Mouse (Mus musculus) hindbrain, embryonic 15.5 days (tissue): Measurements from ENCODE around the gene Tmem214. TPM values are rescaled to one million over a fixed set of nuclear protein-coding genes. Genes with fewer than 3 reads are reported as not detected.

ENCODE experiments used
- ATAC-seq: fragments of 200-750 bp; cut with Nextera tagmentation; 2 replicates; pipeline ENCODE4 v1.8.0; 2017; ENCODE audit warnings: low read depth, moderate number of reproducible peaks, moderate TSS enrichment; ENCODE audit not compliant: low FRiP score
- H3K27ac ChIP-seq: fragments of 300-500 bp; sonication (generic); replicated peaks from 2 replicates; pipeline ENCODE4 v1.5.1; 2015; ENCODE audit warnings: mild to moderate bottlenecking, inconsistent platforms
- H3K27me3 ChIP-seq: fragments of 300-500 bp; sonication (generic); 2 replicates; pipeline ENCODE4 v1.6.1; 2015; ENCODE audit warnings: control low read depth, inconsistent platforms
- H3K36me3 ChIP-seq: fragments of 300-500 bp; sonication (generic); 2 replicates; pipeline ENCODE4 v1.6.1; 2015; ENCODE audit warnings: control low read depth, inconsistent platforms
- H3K4me1 ChIP-seq: fragments of 300-500 bp; sonication (generic); replicated peaks from 2 replicates; pipeline ENCODE4 v1.6.1; 2015; ENCODE audit warnings: control low read depth, inconsistent platforms
- H3K4me2 ChIP-seq: fragments of 300-500 bp; sonication (generic); 2 replicates; pipeline ENCODE4 v1.6.1; 2015; ENCODE audit warnings: moderate library complexity, mild to moderate bottlenecking, inconsistent platforms
- H3K4me3 ChIP-seq: fragments of 300-500 bp; sonication (generic); 2 replicates; pipeline ENCODE4 v1.5.1; 2015; ENCODE audit warnings: mild to moderate bottlenecking, inconsistent platforms
- H3K9ac ChIP-seq: fragments of 300-500 bp; sonication (generic); 2 replicates; pipeline ENCODE4 v1.6.1; 2015; ENCODE audit warnings: inconsistent platforms
- H3K9me3 ChIP-seq: fragments of 300-500 bp; sonication (generic); 2 replicates; pipeline ENCODE4 v1.6.1; 2016; ENCODE audit warnings: control low read depth, inconsistent platforms
- WGBS: fragments of 180-500 bp; shearing (Covaris S2); methylation state at CpG from one replicate; pipeline ENCODE4 v1.1.7; 2015; 5-methylcytosine and 5-hydroxymethylcytosine counted together
- polyA plus RNA-seq: library from polyadenylated mRNA; unstranded; fragments of >200 nt; fragmentation: Nextera tagmentation; extraction: Ambion mirVana; gene quantifications from 2 replicates; pipeline ENCODE4 v1.2.1, GENCODE M21; 2015

The Tmem214 gene
- polyA plus RNA-seq, 1 experiment from 2014 or later, result 67.7 TPM

GRCm38 (mm10) chr5:30917891-30918670, 50.3 kb downstream of the Tmem214 start:
- no peak for ATAC-seq
- WGBS, result 85% methylated on average over 31 of the region's 31 CpGs
- H3K27me3 ChIP-seq, result no peaks in the 10 kb centered on the region
- H3K4me1 ChIP-seq, result peaks cover 37% of the 10 kb centered on the region
- H3K36me3 ChIP-seq, result no peaks in the 10 kb centered on the region
- H3K4me2 ChIP-seq, result no peak overlapping the region
- H3K9ac ChIP-seq, result no peak overlapping the region
- no peaks in the 10 kb centered on the region for H3K9me3 ChIP-seq
- no peak overlapping the region for H3K27ac ChIP-seq
- no peak overlapping the region for H3K4me3 ChIP-seq

DNA sequence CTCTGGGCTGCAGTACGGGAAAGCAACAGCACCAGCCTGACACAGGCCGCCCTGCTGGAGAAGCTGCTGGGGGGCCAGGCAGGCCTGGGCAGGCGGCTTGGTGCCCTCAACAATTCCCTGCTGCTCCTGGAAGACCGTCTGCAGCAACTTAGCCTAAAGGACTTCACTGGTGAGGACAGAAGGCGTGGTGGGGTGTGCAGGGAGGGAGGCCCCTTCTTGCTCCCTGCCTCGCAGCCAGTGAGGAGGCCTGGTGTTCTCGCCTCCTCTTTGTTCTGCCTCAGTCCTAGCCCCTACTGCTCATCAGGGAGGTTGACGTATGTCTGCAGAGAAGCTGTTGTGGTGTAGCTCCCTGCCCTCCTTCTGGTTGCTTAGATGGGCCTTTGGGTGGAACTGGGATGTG, 50.9 kb downstream of the Tmem214 start:
- 84% methylated on average over 8 of the region's 8 CpGs for WGBS
- Histone ChIP-seq H3K4me1 (peaks cover 34% of the 10 kb centered on the region), H3K4me2 (no peak overlapping the region), H3K4me3 (no peak overlapping the region), H3K9me3 (no peaks in the 10 kb centered on the region), H3K27me3 (no peaks in the 10 kb centered on the region), H3K36me3 (no peaks in the 10 kb centered on the region), H3K27ac (no peak overlapping the region), H3K9ac (no peak overlapping the region)
- no peak for ATAC-seq

- no peak overlapping the region for H3K27ac ChIP-seq
- H3K36me3 ChIP-seq, result no peaks in the 10 kb centered on the region
- H3K4me3 ChIP-seq, result no peak overlapping the region
- H3K27me3 ChIP-seq, result no peaks in the 10 kb centered on the region
- ATAC-seq, result no peak; the same call in 1 of the 2 replicates
- H3K4me2 ChIP-seq, result peak overlapping the region; percentile 82; the same call in 1 of the 2 replicates
- WGBS, result 62% methylated on average over 11 of the region's 11 CpGs
- peaks cover 34% of the 10 kb centered on the region for H3K4me1 ChIP-seq
- H3K9ac ChIP-seq, result no peak overlapping the region
- no peaks in the 10 kb centered on the region for H3K9me3 ChIP-seq
Measured at GRCm38 (mm10) chr5:30919831-30920614, 52.2 kb downstream of the Tmem214 start.

DNA sequence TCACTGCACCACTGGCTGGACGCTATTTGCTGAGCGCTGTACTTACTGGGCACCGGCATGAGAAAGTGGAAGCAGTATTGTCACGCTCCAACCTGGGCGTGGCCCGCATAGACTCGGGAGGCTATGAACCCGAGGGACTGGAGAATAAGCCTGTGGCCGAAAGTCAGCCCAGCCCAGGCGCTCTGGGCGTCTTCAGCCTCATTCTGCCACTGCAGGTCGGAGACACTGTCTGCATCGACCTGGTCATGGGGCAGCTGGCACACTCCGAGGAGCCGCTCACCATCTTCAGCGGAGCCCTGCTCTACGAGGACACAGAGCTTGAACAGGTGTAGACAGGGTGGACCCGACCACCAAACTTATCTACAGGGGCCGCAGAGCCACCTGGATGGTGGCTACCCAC, 52.8 kb downstream of the Tmem214 start:
- 66% methylated on average over 19 of the region's 19 CpGs for WGBS
- Histone ChIP-seq H3K4me2 (peak overlapping the region; percentile 82), H3K27me3 (no peaks in the 10 kb centered on the region), H3K9me3 (no peaks in the 10 kb centered on the region), H3K27ac (no peak overlapping the region), H3K4me3 (no peak overlapping the region), H3K36me3 (no peaks in the 10 kb centered on the region), H3K9ac (no peak overlapping the region), H3K4me1 (peaks cover 30% of the 10 kb centered on the region)
- peak; percentile 4; the same call in 1 of the 2 replicates for ATAC-seq

DNA sequence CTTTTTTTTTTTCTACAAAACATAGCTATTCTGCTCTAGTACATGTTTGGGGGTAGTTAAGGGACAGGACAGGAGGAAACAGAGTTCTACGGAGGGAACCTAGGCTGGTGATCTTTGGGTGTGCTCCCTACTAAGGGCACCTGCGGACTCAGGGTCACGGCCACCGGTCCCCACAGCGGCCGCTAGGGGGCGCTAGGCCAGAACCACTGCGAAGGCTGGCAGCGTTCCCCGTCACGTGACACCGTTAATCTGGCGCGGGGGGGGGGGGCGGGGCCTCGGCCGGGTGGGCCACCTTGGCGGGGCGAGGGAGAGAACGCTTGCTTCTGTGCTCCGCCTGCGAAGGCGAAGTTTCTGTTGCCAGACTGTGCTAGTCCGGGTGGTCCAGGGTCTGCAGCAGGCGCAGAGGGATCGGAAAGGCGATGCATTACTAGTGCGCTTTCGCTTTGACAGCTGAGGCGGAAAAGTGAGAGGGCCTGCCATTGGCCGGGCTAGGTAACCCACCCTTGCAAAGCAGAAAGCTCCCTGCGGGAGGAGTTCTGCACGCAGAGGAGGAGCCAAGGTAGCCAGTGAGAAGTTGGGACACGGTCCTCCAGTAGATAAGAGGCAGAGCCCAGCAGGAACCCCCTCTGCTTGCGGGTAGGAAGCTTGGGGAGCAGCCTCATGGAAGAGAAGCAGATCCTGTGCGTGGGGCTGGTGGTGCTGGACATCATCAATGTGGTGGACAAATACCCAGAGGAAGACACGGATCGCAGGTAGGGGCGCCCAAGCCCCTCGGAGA, 53.6 kb downstream of the Tmem214 start, which contains the start of gene Khk:
TSS of gene Khk (plus strand) at position 176 of the 778 bp plus-strand sequence.
- Histone ChIP-seq H3K4me2 (peak within 1 kb of the TSS; percentile 82), H3K4me1 (peaks cover 23% of the 10 kb centered on the region), H3K4me3 (peak within 1 kb of the TSS; percentile 50), H3K9ac (peak within 1 kb of the TSS; percentile 42), H3K36me3 (no peaks in the 10 kb centered on the region), H3K9me3 (no peaks in the 10 kb centered on the region), H3K27me3 (no peaks in the 10 kb centered on the region), H3K27ac (peak within 1 kb of the TSS; percentile 78)
- peak; percentile 81 for ATAC-seq
- WGBS, result under 1% methylated on average over 39 of the region's 40 CpGs

DNA sequence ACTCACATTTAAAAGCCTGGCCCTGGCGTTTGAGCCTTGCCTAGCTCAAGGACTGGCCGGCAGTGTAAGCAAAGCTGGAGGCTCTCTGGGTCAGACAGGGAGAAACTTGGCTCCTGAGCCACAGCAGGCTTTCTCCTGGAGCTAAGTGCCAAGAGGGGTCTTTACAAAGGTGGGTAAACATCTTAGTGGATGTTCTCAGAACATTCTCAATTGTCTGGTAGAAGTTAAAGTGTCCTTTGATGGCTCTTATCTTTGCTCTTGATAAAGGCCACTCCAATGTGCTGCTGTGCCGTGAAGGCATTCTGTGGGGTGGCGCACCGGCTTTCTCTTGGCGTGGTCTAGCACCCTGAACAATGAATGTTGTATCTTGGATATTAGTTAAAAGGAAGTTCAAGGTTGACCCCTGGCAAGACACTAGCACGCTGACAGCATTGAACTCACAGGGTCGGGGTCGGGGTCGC, 54.8 kb downstream of the Tmem214 start:
- peak overlapping the region; percentile 82; the same call in 1 of the 2 replicates for H3K4me2 ChIP-seq
- no peaks in the 10 kb centered on the region for H3K27me3 ChIP-seq
- H3K9ac ChIP-seq, result no peak overlapping the region
- ATAC-seq, result no peak
- no peaks in the 10 kb centered on the region for H3K36me3 ChIP-seq
- WGBS, result 71% methylated on average over 10 of the region's 10 CpGs
- H3K4me3 ChIP-seq, result 0 out of 2 replicates have a peak overlapping the region, but pooled peaks have one; percentile 50
- H3K27ac ChIP-seq, result no peak overlapping the region
- H3K9me3 ChIP-seq, result no peaks in the 10 kb centered on the region
- peaks cover 23% of the 10 kb centered on the region for H3K4me1 ChIP-seq

GRCm38 (mm10) chr5:30923119-30923518, 55.3 kb downstream of the Tmem214 start:
- H3K36me3 ChIP-seq, result no peaks in the 10 kb centered on the region
- H3K27me3 ChIP-seq, result no peaks in the 10 kb centered on the region
- H3K9ac ChIP-seq, result no peak overlapping the region
- H3K9me3 ChIP-seq, result no peaks in the 10 kb centered on the region
- H3K4me2 ChIP-seq, result no peak overlapping the region
- peaks cover 23% of the 10 kb centered on the region for H3K4me1 ChIP-seq
- H3K27ac ChIP-seq, result no peak overlapping the region
- 86% methylated on average over 6 of the region's 6 CpGs for WGBS
- no peak for ATAC-seq
- H3K4me3 ChIP-seq, result no peak overlapping the region

DNA sequence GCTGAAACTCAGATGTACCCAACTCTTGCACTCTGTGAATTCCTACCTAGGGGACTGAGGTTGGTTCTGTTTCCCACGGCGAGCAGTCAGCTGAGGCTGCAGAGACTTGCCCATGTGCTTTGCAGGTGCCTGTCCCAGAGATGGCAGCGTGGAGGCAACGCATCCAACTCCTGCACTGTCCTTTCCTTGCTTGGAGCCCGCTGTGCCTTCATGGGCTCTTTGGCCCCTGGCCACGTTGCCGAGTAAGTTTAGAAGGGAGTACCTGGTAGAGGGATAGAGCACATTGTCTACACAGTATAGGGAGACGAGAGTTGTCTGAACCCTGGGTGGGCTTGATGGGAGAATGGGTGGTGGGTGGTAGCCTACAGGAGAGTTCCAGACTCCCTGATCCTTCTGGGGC, 56.8 kb downstream of the Tmem214 start:
- Histone ChIP-seq H3K4me3 (no peak overlapping the region), H3K9ac (no peak overlapping the region), H3K4me1 (peaks cover 23% of the 10 kb centered on the region), H3K36me3 (no peaks in the 10 kb centered on the region), H3K9me3 (no peaks in the 10 kb centered on the region), H3K4me2 (no peak overlapping the region), H3K27me3 (no peaks in the 10 kb centered on the region), H3K27ac (no peak overlapping the region)
- WGBS, result 79% methylated on average over 8 of the region's 8 CpGs
- no peak for ATAC-seq

DNA sequence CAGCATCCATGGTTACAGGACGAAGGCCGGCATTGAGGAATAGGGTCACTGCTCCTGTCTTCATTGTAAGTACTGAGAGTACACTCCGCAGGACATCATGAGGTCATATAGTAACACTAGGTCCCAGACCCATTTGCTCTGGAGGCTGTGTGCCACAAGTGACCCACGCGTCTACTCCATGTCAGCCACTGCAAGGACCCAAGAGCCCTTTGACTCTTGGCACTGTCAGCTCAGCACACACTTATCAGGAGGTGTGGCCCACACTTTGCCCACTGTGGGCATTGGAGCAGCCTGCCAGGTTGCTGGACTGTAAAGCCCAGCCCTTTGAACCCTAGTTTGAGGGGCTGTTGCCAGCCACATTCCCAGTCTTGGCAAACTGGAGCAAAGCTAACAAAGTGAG, 57.4 kb downstream of the Tmem214 start:
- Histone ChIP-seq H3K4me3 (no peak overlapping the region), H3K9ac (no peak overlapping the region), H3K4me2 (no peak overlapping the region), H3K36me3 (no peaks in the 10 kb centered on the region), H3K27me3 (no peaks in the 10 kb centered on the region), H3K27ac (no peak overlapping the region), H3K4me1 (peaks cover 23% of the 10 kb centered on the region), H3K9me3 (no peaks in the 10 kb centered on the region)
- ATAC-seq, result no peak
- WGBS, result 86% methylated on average over 5 of the region's 5 CpGs

DNA sequence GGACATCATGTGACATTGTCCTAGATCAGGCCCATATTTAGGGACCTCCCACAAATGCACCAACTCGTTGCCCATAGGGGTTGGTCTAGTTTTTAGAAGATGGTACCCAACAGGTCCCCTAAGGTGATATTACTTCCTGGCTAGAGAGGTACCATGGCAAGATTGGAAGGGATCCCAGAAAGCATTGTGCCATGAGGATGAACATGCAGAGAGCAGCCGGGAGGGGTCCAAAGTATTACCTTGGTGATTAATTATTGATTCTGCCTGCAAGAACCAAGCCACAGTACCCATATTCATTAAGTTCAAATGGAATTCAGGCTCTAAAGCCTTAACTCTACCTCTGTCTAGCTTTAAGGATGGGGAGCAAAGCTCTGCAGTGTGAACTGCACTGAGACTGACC, 58.3 kb downstream of the Tmem214 start:
- 90% methylated on average over 2 of the region's 2 CpGs for WGBS
- Histone ChIP-seq H3K9ac (no peak overlapping the region), H3K27ac (no peak overlapping the region), H3K4me2 (no peak overlapping the region), H3K36me3 (no peaks in the 10 kb centered on the region), H3K27me3 (no peaks in the 10 kb centered on the region), H3K9me3 (no peaks in the 10 kb centered on the region), H3K4me3 (no peak overlapping the region), H3K4me1 (peaks cover 15% of the 10 kb centered on the region)
- ATAC-seq, result no peak

- H3K4me2 ChIP-seq, result peak overlapping the region; percentile 47
- 39% methylated on average over 7 of the region's 7 CpGs for WGBS
- H3K36me3 ChIP-seq, result no peaks in the 10 kb centered on the region
- ATAC-seq, result peak; percentile 71
- no peak overlapping the region for H3K27ac ChIP-seq
- no peaks in the 10 kb centered on the region for H3K27me3 ChIP-seq
- no peak overlapping the region for H3K9ac ChIP-seq
- no peaks in the 10 kb centered on the region for H3K9me3 ChIP-seq
- peak overlapping the region; percentile 15; the same call in 1 of the 2 replicates for H3K4me3 ChIP-seq
- no peaks in the 10 kb centered on the region for H3K4me1 ChIP-seq
Measured at GRCm38 (mm10) chr5:30927945-30928529, 60.2 kb downstream of the Tmem214 start.
